Mouse (Mus musculus): ENCODE data around the gene Kmt2c. TPM values are rescaled to one million over a fixed set of nuclear protein-coding genes. Genes with fewer than 3 reads are reported as not detected.
A peak's percentile ranks its signal among the peaks of the same experiment; 100 is the strongest.

The Kmt2c gene
- polyA plus RNA-seq, 1 experiment from 2014 or later = 5.6 TPM

DNA sequence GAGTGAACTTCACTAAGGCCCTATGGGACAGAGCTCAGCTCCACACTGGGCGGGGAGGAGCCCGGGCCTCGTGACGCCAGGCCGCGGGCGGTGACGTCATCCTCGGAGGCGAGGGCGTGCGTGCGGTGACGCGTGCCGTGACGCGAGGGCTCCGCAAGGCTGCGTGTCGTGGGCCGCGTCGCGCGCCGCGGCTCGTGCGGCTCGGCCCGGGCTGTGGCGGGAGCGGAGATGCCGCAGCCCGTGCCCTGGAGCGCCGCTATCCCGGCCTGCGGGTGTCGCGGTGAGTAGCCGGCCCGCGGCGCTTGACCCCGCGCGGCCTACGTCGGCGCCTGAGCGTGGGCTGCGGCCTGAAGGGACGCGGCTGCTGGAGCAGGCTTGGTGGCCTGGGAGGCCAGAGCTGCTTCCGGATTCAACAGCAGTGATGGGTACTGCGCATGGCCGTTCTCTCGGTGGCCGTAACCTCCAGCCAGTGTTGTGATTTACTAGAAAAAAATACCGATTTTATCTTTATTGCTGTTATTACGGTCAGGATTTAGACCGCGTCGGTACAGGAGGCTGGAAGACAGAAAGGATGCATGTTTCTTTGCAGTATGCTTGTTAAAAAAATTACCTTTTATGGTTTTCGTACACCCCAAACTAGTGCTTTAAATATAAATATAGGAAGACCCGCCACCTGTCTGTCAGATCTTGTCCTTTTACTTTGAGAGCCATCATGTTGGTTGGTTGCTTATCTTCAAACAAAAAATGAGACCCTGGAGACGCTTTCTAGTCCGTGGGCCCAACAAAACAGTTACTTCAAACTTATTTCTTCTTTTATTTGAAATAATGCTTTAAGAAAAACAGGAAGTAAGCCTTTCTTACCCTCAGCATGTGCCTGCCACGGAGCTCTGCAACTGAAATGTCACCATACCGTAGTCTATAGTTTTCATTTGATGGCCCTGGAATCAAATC lies 275.6 kb downstream of the Kmt2c start, which contains the start of gene E130116L18Rik:
E130116L18Rik (minus strand) TSS at position 402 of the 951 bp plus-strand sequence.
- Histone ChIP-seq H3K4me2 (peak within 1 kb of the TSS; percentile 70), H3K9ac (peak within 1 kb of the TSS; percentile 61), H3K4me1 (replicated peaks) (no peaks in the 10 kb centered on the region), H3K27me3 (peaks cover 21% of the 10 kb centered on the region), H3K9me3 (replicated peaks) (no peaks in the 10 kb centered on the region), H3K36me3 (no peaks in the 10 kb centered on the region), H3K4me3 (replicated peaks) (peak within 1 kb of the TSS; percentile 62), H3K27ac (no peak within 1 kb of the TSS; the same call in 1 of the 2 replicates)
- WGBS (ENCODE audit: insufficient replicate concordance) = 2% methylated on average over 72 of the region's 72 CpGs
- DNase-seq (peak; percentile 40), ATAC-seq (ENCODE audit: low read depth) (peak; percentile 83)

Other genes starting within 250 kb of the Kmt2c start
- gene Cct8l1, start 17.3 kb upstream of the Kmt2c start, polyA plus RNA-seq (2015; fragmentation: Nextera tagmentation; extraction: Ambion mirVana) = not detected in 2 replicates
- gene Xrcc2, start 207.0 kb upstream of the Kmt2c start, polyA plus RNA-seq (2015; fragmentation: Nextera tagmentation; extraction: Ambion mirVana) = 4.3 and 4.5 TPM in 2 replicates